Mouse (Mus musculus): ENCODE data around the gene Hoxb13. TPM values are rescaled to one million over a fixed set of nuclear protein-coding genes. Genes with fewer than 3 reads are reported as not detected.

The Hoxb13 gene
- polyA plus RNA-seq, 1 experiment = not detected

DNA sequence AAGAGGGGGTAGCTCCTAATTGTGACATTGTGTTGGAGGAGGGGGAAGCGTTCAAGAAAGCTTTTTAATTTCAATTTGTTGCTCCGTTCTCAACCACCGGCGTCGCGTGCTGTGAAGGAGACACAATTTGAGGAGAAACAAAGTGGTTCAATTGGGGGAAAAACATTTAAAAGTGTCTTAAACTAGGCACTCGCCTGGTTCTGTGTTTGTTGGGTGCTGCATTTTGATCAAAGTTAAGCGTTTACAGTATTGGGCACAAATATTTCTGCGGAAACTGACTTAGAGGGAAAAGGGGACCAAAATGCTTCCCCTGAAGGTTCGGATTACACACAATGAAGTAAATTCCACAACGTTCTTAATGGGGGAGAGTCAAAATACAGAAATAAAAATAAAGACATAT lies 10.2 kb downstream of the Hoxb13 start:
- Histone ChIP-seq H3K27ac (ENCODE audit: control insufficient read depth, insufficient read depth, low read depth, low read length, poor library complexity) (no peak overlapping the region), H3K4me1 (ENCODE audit: control insufficient read depth, insufficient read depth, low read length) (no peaks in the 10 kb centered on the region), H3K4me3 (replicated peaks; ENCODE audit: control insufficient read depth, low read depth, low read length) (no peak overlapping the region)
- WGBS = 5% methylated on average over 11 of the region's 11 CpGs
- TF ChIP-seq CTCF (IDR thresholded peaks at IDR 0.05; ENCODE audit: control insufficient read depth, insufficient read depth, low read length) = no peak
- TF ChIP-seq POLR2A (IDR thresholded peaks at IDR 0.05; ENCODE audit: borderline replicate concordance, control insufficient read depth, low read depth, low read length) = no peak

DNA sequence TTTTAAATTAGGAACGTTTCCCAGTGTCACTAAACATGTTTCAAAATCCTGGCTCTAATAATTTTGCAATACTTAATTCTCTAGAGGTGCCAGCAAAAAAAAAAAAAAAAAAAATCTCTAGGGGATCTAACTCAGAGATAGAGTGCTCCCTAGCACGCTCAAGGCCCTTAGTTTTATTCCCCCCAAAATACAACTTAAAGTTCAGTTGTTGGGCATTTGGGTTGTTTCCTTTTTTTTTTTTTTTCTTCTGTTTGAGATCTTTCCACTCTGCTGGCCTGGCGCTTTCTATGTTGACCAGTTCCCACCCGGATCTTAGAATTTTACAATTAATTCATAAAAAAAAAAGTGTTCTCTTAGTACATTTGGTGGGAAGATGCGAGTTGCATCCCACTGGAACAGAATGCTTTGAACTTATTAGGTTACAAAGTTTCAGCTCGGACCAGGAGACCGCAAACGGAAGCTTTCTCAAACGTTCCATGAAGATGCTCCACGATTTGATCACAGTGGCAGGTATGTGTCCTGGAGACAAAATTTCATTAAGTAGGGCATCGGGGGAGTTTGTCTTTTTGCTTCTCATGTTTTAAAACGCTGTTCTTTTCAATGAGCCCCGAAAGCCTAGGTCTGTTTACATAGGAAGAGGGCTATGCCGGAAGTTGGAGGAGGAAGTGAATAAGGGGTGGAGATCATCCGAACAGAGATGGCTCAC lies 11.5 kb downstream of the Hoxb13 start:
- 4% methylated on average over 15 of the region's 15 CpGs for WGBS
- no peak overlapping the region for H3K27ac ChIP-seq (ENCODE audit: control insufficient read depth, insufficient read depth, low read depth, low read length, poor library complexity)
- no peaks in the 10 kb centered on the region for H3K4me1 ChIP-seq (ENCODE audit: control insufficient read depth, insufficient read depth, low read length)
- no peak for TF ChIP-seq POLR2A (IDR thresholded peaks at IDR 0.05; ENCODE audit: borderline replicate concordance, control insufficient read depth, low read depth, low read length)
- TF ChIP-seq CTCF (IDR thresholded peaks at IDR 0.05; ENCODE audit: control insufficient read depth, insufficient read depth, low read length) = no peak
- no peak overlapping the region for H3K4me3 ChIP-seq (replicated peaks; ENCODE audit: control insufficient read depth, low read depth, low read length)

- no peak; the same call in 1 of the 2 replicates for TF ChIP-seq CTCF (IDR thresholded peaks at IDR 0.05; ENCODE audit: control insufficient read depth, insufficient read depth, low read length)
- H3K4me1 ChIP-seq (ENCODE audit: control insufficient read depth, insufficient read depth, low read length) = no peaks in the 10 kb centered on the region
- H3K4me3 ChIP-seq (replicated peaks; ENCODE audit: control insufficient read depth, low read depth, low read length) = no peak overlapping the region
- WGBS = 48% methylated on average over 2 of the region's 2 CpGs
- H3K27ac ChIP-seq (ENCODE audit: control insufficient read depth, insufficient read depth, low read depth, low read length, poor library complexity) = no peak overlapping the region
Measured at GRCm38 (mm10) chr11:96223813-96224212, 29.7 kb downstream of the Hoxb13 start.

DNA sequence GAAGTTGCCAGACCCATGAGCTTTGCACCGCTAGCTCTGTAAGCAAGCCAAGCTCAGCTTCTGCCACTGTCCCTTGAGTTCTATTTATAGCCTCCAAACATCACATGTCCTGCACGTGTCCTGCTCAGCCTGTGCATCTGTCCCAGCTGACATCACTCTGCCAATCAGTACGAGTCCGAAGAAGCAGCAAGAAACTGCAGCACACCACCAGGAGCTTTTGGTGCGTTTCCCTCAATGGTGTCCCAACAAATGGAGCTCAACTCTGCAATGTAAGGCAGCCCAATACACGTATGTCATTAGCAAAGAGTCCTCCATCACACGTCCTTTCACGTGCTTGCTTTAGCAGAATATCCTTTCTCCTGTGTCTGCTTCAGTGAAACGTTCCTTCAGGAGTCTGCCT lies 33.6 kb downstream of the Hoxb13 start:
- WGBS = 71% methylated on average over 9 of the region's 9 CpGs
- TF ChIP-seq CTCF (IDR thresholded peaks at IDR 0.05; ENCODE audit: control insufficient read depth, insufficient read depth, low read length) = no peak
- TF ChIP-seq POLR2A (IDR thresholded peaks at IDR 0.05; ENCODE audit: borderline replicate concordance, control insufficient read depth, low read depth, low read length) = no peak
- Histone ChIP-seq H3K27ac (ENCODE audit: control insufficient read depth, insufficient read depth, low read depth, low read length, poor library complexity) (no peak overlapping the region), H3K4me1 (ENCODE audit: control insufficient read depth, insufficient read depth, low read length) (no peaks in the 10 kb centered on the region), H3K4me3 (replicated peaks; ENCODE audit: control insufficient read depth, low read depth, low read length) (no peak overlapping the region)

GRCm38 (mm10) chr11:96234906-96235305 lies 40.8 kb downstream of the Hoxb13 start:
- WGBS = 1% methylated on average over 12 of the region's 12 CpGs
- Histone ChIP-seq H3K4me3 (replicated peaks; ENCODE audit: control insufficient read depth, low read depth, low read length) (no peak overlapping the region), H3K27ac (ENCODE audit: control insufficient read depth, insufficient read depth, low read depth, low read length, poor library complexity) (no peak overlapping the region), H3K4me1 (ENCODE audit: control insufficient read depth, insufficient read depth, low read length) (no peaks in the 10 kb centered on the region)
- TF ChIP-seq CTCF (IDR thresholded peaks at IDR 0.05; ENCODE audit: control insufficient read depth, insufficient read depth, low read length) = peak; percentile 63
- no peak for TF ChIP-seq POLR2A (IDR thresholded peaks at IDR 0.05; ENCODE audit: borderline replicate concordance, control insufficient read depth, low read depth, low read length)

GRCm38 (mm10) chr11:96240211-96240610 lies 46.1 kb downstream of the Hoxb13 start:
- no peaks in the 10 kb centered on the region for H3K4me1 ChIP-seq (ENCODE audit: control insufficient read depth, insufficient read depth, low read length)
- H3K4me3 ChIP-seq (replicated peaks; ENCODE audit: control insufficient read depth, low read depth, low read length) = no peak overlapping the region
- WGBS = under 1% methylated on average over 7 of the region's 7 CpGs
- H3K27ac ChIP-seq (ENCODE audit: control insufficient read depth, insufficient read depth, low read depth, low read length, poor library complexity) = no peak overlapping the region
- TF ChIP-seq POLR2A (IDR thresholded peaks at IDR 0.05; ENCODE audit: borderline replicate concordance, control insufficient read depth, low read depth, low read length) (no peak), CTCF (IDR thresholded peaks at IDR 0.05; ENCODE audit: control insufficient read depth, insufficient read depth, low read length) (peak; percentile 65)

Other genes starting within 250 kb of the Hoxb13 start
- 0.11 and 19.8 TPM in 2 replicates for gene Igf2bp1, start 188.4 kb upstream of the Hoxb13 start, polyA plus RNA-seq (2011; ENCODE audit: insufficient read depth, insufficient read length, low replicate concordance, missing spikeins)
- gene Gip, start 169.8 kb upstream of the Hoxb13 start, polyA plus RNA-seq (2011; ENCODE audit: insufficient read depth, insufficient read length, low replicate concordance, missing spikeins) = not detected in 2 replicates
- 73.9 and 155 TPM in 2 replicates for gene Snf8, start 159.4 kb upstream of the Hoxb13 start, polyA plus RNA-seq (2011; ENCODE audit: insufficient read depth, insufficient read length, low replicate concordance, missing spikeins)
- gene Ube2z, start 128.9 kb upstream of the Hoxb13 start, polyA plus RNA-seq (2011; ENCODE audit: insufficient read depth, insufficient read length, low replicate concordance, missing spikeins) = 16.8 and 26.9 TPM in 2 replicates
- gene Atp5g1, start 118.6 kb upstream of the Hoxb13 start, polyA plus RNA-seq (2011; ENCODE audit: insufficient read depth, insufficient read length, low replicate concordance, missing spikeins) = 93.8 and 117 TPM in 2 replicates
- gene Calcoco2, start 82.4 kb upstream of the Hoxb13 start, polyA plus RNA-seq (2011; ENCODE audit: insufficient read depth, insufficient read length, low replicate concordance, missing spikeins) = 7.2 TPM in 1 of 2 replicates, not detected in the other
- not detected in 2 replicates for gene Ttll6, start 60.5 kb upstream of the Hoxb13 start, polyA plus RNA-seq (2011; ENCODE audit: insufficient read depth, insufficient read length, low replicate concordance, missing spikeins)
- gene Hoxb9, start 77.1 kb downstream of the Hoxb13 start, polyA plus RNA-seq (2011; ENCODE audit: insufficient read depth, insufficient read length, low replicate concordance, missing spikeins) = 0.77 TPM in 1 of 2 replicates, not detected in the other
- 0.75 TPM in 1 of 2 replicates, not detected in the other for gene Hoxb8, start 87.6 kb downstream of the Hoxb13 start, polyA plus RNA-seq (2011; ENCODE audit: insufficient read depth, insufficient read length, low replicate concordance, missing spikeins)
- gene Hoxb7, start 92.3 kb downstream of the Hoxb13 start, polyA plus RNA-seq (2011; ENCODE audit: insufficient read depth, insufficient read length, low replicate concordance, missing spikeins) = 2.5 TPM in 1 of 2 replicates, not detected in the other
- gene Hoxb6, start 98.2 kb downstream of the Hoxb13 start, polyA plus RNA-seq (2011; ENCODE audit: insufficient read depth, insufficient read length, low replicate concordance, missing spikeins) = 1.8 and 4.4 TPM in 2 replicates
- 0.52 and 1.3 TPM in 2 replicates for gene Hoxb5, start 109.0 kb downstream of the Hoxb13 start, polyA plus RNA-seq (2011; ENCODE audit: insufficient read depth, insufficient read length, low replicate concordance, missing spikeins)
- gene Hoxb4, start 124.0 kb downstream of the Hoxb13 start, polyA plus RNA-seq (2011; ENCODE audit: insufficient read depth, insufficient read length, low replicate concordance, missing spikeins) = 3.3 and 7.6 TPM in 2 replicates
- 1.0 TPM in 2 replicates for gene Hoxb3, start 129.0 kb downstream of the Hoxb13 start, polyA plus RNA-seq (2011; ENCODE audit: insufficient read depth, insufficient read length, low replicate concordance, missing spikeins)
- gene Hoxb2, start 156.2 kb downstream of the Hoxb13 start, polyA plus RNA-seq (2011; ENCODE audit: insufficient read depth, insufficient read length, low replicate concordance, missing spikeins) = 0.72 and 3.0 TPM in 2 replicates
- gene Hoxb1, start 171.4 kb downstream of the Hoxb13 start, polyA plus RNA-seq (2011; ENCODE audit: insufficient read depth, insufficient read length, low replicate concordance, missing spikeins) = not detected in 2 replicates